In genomic region chr1:172343914-172344313, GRCm38 (mm10) we compare ENCODE assay signal across 19 mouse cellular contexts. TPM values are rescaled to one million over a fixed set of nuclear protein-coding genes. Genes with fewer than 3 reads are reported as not detected.
DNase-seq lines count a peak whose midpoint lies in the region; ATAC-seq and TF ChIP-seq lines count a peak whose summit lies in the region.
"Had no signal": no experiment of that assay in that cellular context is flagged by ENCODE, and none has a peak within 500 bp of the region (broad histone marks: within the 10 kb centered on the region; RNA-seq: fewer than 3 reads in every experiment).

No protein-coding gene starts in this region.

- H3K9me3 ChIP-seq in hindbrain, embryonic 13.5 days = no peaks in the 10 kb centered on the region
- H3K9me3 ChIP-seq in hindbrain, embryonic 11.5 days (ENCODE audit: control insufficient read depth, low read length) = no peaks in the 10 kb centered on the region
- H3K9me3 ChIP-seq in midbrain, embryonic 10.5 days (replicated peaks) = no peaks in the 10 kb centered on the region
- no peaks in the 10 kb centered on the region for H3K9me3 ChIP-seq in midbrain, embryonic 11.5 days (ENCODE audit: control insufficient read depth, low read length)
- H3K9me3 ChIP-seq in forebrain, embryonic 16.5 days (ENCODE audit: control insufficient read depth, low read length) = no peaks in the 10 kb centered on the region
- no peaks in the 10 kb centered on the region for H3K9me3 ChIP-seq in midbrain, postnatal 0 days (ENCODE audit: low read length)
- H3K9me3 ChIP-seq: embryonic facial prominence, embryonic 13.5 days had no signal

- no peak overlapping the region for H3K9ac ChIP-seq in hindbrain, embryonic 13.5 days
- H3K9ac ChIP-seq in hindbrain, embryonic 11.5 days (ENCODE audit: low read depth, low read length) = no peak overlapping the region
- no peak overlapping the region for H3K9ac ChIP-seq in midbrain, embryonic 11.5 days (ENCODE audit: low read length)
- no peak overlapping the region for H3K9ac ChIP-seq in forebrain, embryonic 16.5 days (replicated peaks; ENCODE audit: low read depth, low read length)
- no peak overlapping the region for H3K9ac ChIP-seq in midbrain, postnatal 0 days (replicated peaks; ENCODE audit: low read length, poor library complexity, severe bottlenecking)
- H3K9ac ChIP-seq: embryonic facial prominence, embryonic 13.5 days had no signal

- H3K4me3 ChIP-seq in hindbrain, embryonic 13.5 days = no peak overlapping the region
- no peak overlapping the region for H3K4me3 ChIP-seq in hindbrain, embryonic 11.5 days (ENCODE audit: low read depth, low read length)
- no peak overlapping the region for H3K4me3 ChIP-seq in midbrain, embryonic 10.5 days
- no peak overlapping the region for H3K4me3 ChIP-seq in midbrain, embryonic 11.5 days (ENCODE audit: low read depth, low read length)
- no peak overlapping the region for H3K4me3 ChIP-seq in forebrain, embryonic 16.5 days (replicated peaks; ENCODE audit: low read length)
- no peak overlapping the region for H3K4me3 ChIP-seq in midbrain, postnatal 0 days (ENCODE audit: low read depth, low read length)
- H3K4me3 ChIP-seq: embryonic facial prominence, embryonic 13.5 days; gastrocnemius, adult 2 months had no signal

- H3K36me3 ChIP-seq in hindbrain, embryonic 13.5 days = no peaks in the 10 kb centered on the region
- no peaks in the 10 kb centered on the region for H3K36me3 ChIP-seq in hindbrain, embryonic 11.5 days (ENCODE audit: control insufficient read depth, insufficient read depth, low read length)
- H3K36me3 ChIP-seq in midbrain, embryonic 10.5 days = no peaks in the 10 kb centered on the region
- H3K36me3 ChIP-seq in midbrain, embryonic 11.5 days (ENCODE audit: control insufficient read depth, insufficient read depth, low read length) = no peaks in the 10 kb centered on the region
- no peaks in the 10 kb centered on the region for H3K36me3 ChIP-seq in forebrain, embryonic 16.5 days (ENCODE audit: control insufficient read depth, insufficient read depth)
- H3K36me3 ChIP-seq in midbrain, postnatal 0 days (ENCODE audit: insufficient read depth, low read length) = no peaks in the 10 kb centered on the region
- H3K36me3 ChIP-seq: embryonic facial prominence, embryonic 13.5 days had no signal

- peak overlapping the region; percentile 58 for H3K4me2 ChIP-seq in hindbrain, embryonic 13.5 days
- H3K4me2 ChIP-seq in hindbrain, embryonic 11.5 days (replicated peaks; ENCODE audit: low read depth, low read length) = no peak overlapping the region
- no peak overlapping the region for H3K4me2 ChIP-seq in midbrain, embryonic 11.5 days
- H3K4me2 ChIP-seq in forebrain, embryonic 16.5 days (ENCODE audit: low read length) = no peak overlapping the region
- no peak overlapping the region; the same call in 1 of the 2 replicates for H3K4me2 ChIP-seq in midbrain, postnatal 0 days (ENCODE audit: low read depth, low read length, poor library complexity, severe bottlenecking)
- H3K4me2 ChIP-seq: embryonic facial prominence, embryonic 13.5 days had no signal

- 54% methylated on average over 3 of the region's 3 CpGs for WGBS in hindbrain, embryonic 13.5 days
- 59% methylated on average over 3 of the region's 3 CpGs for WGBS in hindbrain, embryonic 11.5 days
- WGBS in midbrain, embryonic 10.5 days = 52% methylated on average over 3 of the region's 3 CpGs
- 67% methylated on average over 3 of the region's 3 CpGs for WGBS in midbrain, embryonic 11.5 days
- 34% methylated on average over 3 of the region's 3 CpGs for WGBS in forebrain, embryonic 16.5 days
- 52% methylated on average over 3 of the region's 3 CpGs for WGBS in midbrain, postnatal 0 days

- peaks cover 19% of the 10 kb centered on the region; the same call in 1 of the 2 replicates for H3K27me3 ChIP-seq in hindbrain, embryonic 13.5 days
- H3K27me3 ChIP-seq in hindbrain, embryonic 11.5 days (ENCODE audit: control insufficient read depth, insufficient read depth, low read length) = peaks cover 4% of the 10 kb centered on the region; the same call in 1 of the 2 replicates
- H3K27me3 ChIP-seq in midbrain, embryonic 10.5 days (ENCODE audit: low read depth, poor library complexity, severe bottlenecking) = peaks cover 58% of the 10 kb centered on the region
- H3K27me3 ChIP-seq in midbrain, embryonic 11.5 days (ENCODE audit: control insufficient read depth, insufficient read depth, low read length) = peaks cover 6% of the 10 kb centered on the region
- H3K27me3 ChIP-seq in forebrain, embryonic 16.5 days (replicated peaks; ENCODE audit: control insufficient read depth, insufficient read depth, low read length) = no peaks in the 10 kb centered on the region
- H3K27me3 ChIP-seq in midbrain, postnatal 0 days (ENCODE audit: insufficient read depth, low read length) = peaks cover 5% of the 10 kb centered on the region; the same call in 1 of the 2 replicates

- no peak for ATAC-seq in hindbrain, embryonic 13.5 days (ENCODE audit: low FRiP score)
- no peak for ATAC-seq in hindbrain, embryonic 11.5 days (ENCODE audit: low FRiP score)
- no peak for ATAC-seq in midbrain, embryonic 11.5 days (ENCODE audit: low FRiP score)
- ATAC-seq in forebrain, embryonic 16.5 days = no peak
- 0 out of 2 replicates have a peak, but pooled peaks have one; percentile 24 for ATAC-seq in midbrain, postnatal 0 days (ENCODE audit: low FRiP score)

- H3K27ac ChIP-seq in hindbrain, embryonic 13.5 days = peak overlapping the region; percentile 55
- no peak overlapping the region for H3K27ac ChIP-seq in hindbrain, embryonic 11.5 days (ENCODE audit: low read depth, low read length)
- peak overlapping the region; percentile 69 for H3K27ac ChIP-seq in midbrain, embryonic 10.5 days (replicated peaks)
- no peak overlapping the region for H3K27ac ChIP-seq in midbrain, embryonic 11.5 days (ENCODE audit: low read depth, low read length)
- H3K27ac ChIP-seq in forebrain, embryonic 16.5 days (ENCODE audit: low read length) = peak overlapping the region; percentile 58; the same call in 1 of the 2 replicates
- peak overlapping the region; percentile 52 for H3K27ac ChIP-seq in midbrain, postnatal 0 days (ENCODE audit: low read depth, low read length)
- H3K27ac ChIP-seq: embryonic facial prominence, embryonic 13.5 days; gastrocnemius, adult 2 months had no signal

- H3K4me1 ChIP-seq in hindbrain, embryonic 13.5 days (replicated peaks) = peaks cover 32% of the 10 kb centered on the region
- H3K4me1 ChIP-seq in hindbrain, embryonic 11.5 days (replicated peaks; ENCODE audit: control insufficient read depth, insufficient read depth, low read length) = peaks cover 4% of the 10 kb centered on the region; the same call in 1 of the 2 replicates
- H3K4me1 ChIP-seq in midbrain, embryonic 10.5 days = peaks cover 53% of the 10 kb centered on the region
- peaks cover 9% of the 10 kb centered on the region for H3K4me1 ChIP-seq in midbrain, embryonic 11.5 days (ENCODE audit: control insufficient read depth, insufficient read depth, low read length)
- peaks cover 5% of the 10 kb centered on the region for H3K4me1 ChIP-seq in forebrain, embryonic 16.5 days (replicated peaks; ENCODE audit: control insufficient read depth, insufficient read depth, low read length)
- H3K4me1 ChIP-seq in midbrain, postnatal 0 days (ENCODE audit: insufficient read depth, low read length) = no peaks in the 10 kb centered on the region

- TF ChIP-seq CTCF in midbrain, postnatal 0 days (IDR thresholded peaks at IDR 0.05) = no peak

- no peak for DNase-seq in hindbrain, embryonic 11.5 days (ENCODE audit: low spot score)
- no peak for DNase-seq in midbrain, embryonic 10.5 days (ENCODE audit: low spot score)
- DNase-seq in midbrain, embryonic 11.5 days (ENCODE audit: low spot score, missing footprints) = no peak
- peak; percentile 45 for DNase-seq in midbrain, postnatal 0 days (ENCODE audit: low spot score)
- no peak for DNase-seq in T-cell, adult 2 months (ENCODE audit: low spot score)
- DNase-seq: gastrocnemius, adult 2 months; heart, adult 18-20 months; liver; lung, adult 18-20 months; lung, postnatal 4 days; right cerebral cortex, postnatal 14 days had no signal

RNA-seq across cellular contexts. Expression of gene Kcnj10, which starts 2.9 kb away (rescaled TPM):
- polyA plus RNA-seq in hindbrain, embryonic 13.5 days (2015; fragmentation: Nextera tagmentation; extraction: Ambion mirVana) = 1.6 and 1.7 TPM in 2 replicates
- polyA plus RNA-seq in hindbrain, embryonic 11.5 days (2014; fragmentation: Nextera tagmentation; extraction: Ambion mirVana) = 0.73 TPM in 2 replicates
- 0.46 and 0.75 TPM in 2 replicates for polyA plus RNA-seq in midbrain, embryonic 10.5 days (2016; fragmentation: Nextera tagmentation; extraction: Ambion mirVana)
- polyA plus RNA-seq in midbrain, embryonic 11.5 days (2014; fragmentation: Nextera tagmentation; extraction: Ambion mirVana) = 0.75 TPM in 2 replicates
- 2.1 and 2.2 TPM in 2 replicates for polyA plus RNA-seq in forebrain, embryonic 16.5 days (2015; fragmentation: Nextera tagmentation; extraction: Ambion mirVana)
- total RNA-seq in midbrain, postnatal 0 days (2014; rRNA removed) = 6.1 and 6.6 TPM in 2 replicates
- 3.6 and 3.9 TPM in 2 replicates for polyA plus RNA-seq in midbrain, postnatal 0 days (2015; fragmentation: Nextera tagmentation; extraction: Ambion mirVana)
- total RNA-seq: monocyte, adult 5-6 weeks; neutrophil, adult 5-6 weeks had no signal
- polyA plus RNA-seq: C2C12 had no signal

RNA-seq across cellular contexts. Expression of gene Kcnj9, which starts 14.8 kb away (rescaled TPM):
- 2.2 and 2.5 TPM in 2 replicates for polyA plus RNA-seq in hindbrain, embryonic 13.5 days (2015; fragmentation: Nextera tagmentation; extraction: Ambion mirVana)
- polyA plus RNA-seq in hindbrain, embryonic 11.5 days (2014; fragmentation: Nextera tagmentation; extraction: Ambion mirVana) = 0.17 and 0.46 TPM in 2 replicates
- polyA plus RNA-seq in midbrain, embryonic 10.5 days (2016; fragmentation: Nextera tagmentation; extraction: Ambion mirVana) = 0.23 and 0.61 TPM in 2 replicates
- polyA plus RNA-seq in midbrain, embryonic 11.5 days (2014; fragmentation: Nextera tagmentation; extraction: Ambion mirVana) = 0.37 and 0.43 TPM in 2 replicates
- polyA plus RNA-seq in forebrain, embryonic 16.5 days (2015; fragmentation: Nextera tagmentation; extraction: Ambion mirVana) = 2.6 and 4.2 TPM in 2 replicates
- total RNA-seq in midbrain, postnatal 0 days (2014; rRNA removed) = 13.9 and 14.1 TPM in 2 replicates
- polyA plus RNA-seq in midbrain, postnatal 0 days (2015; fragmentation: Nextera tagmentation; extraction: Ambion mirVana) = 5.8 and 6.7 TPM in 2 replicates
- total RNA-seq: common myeloid progenitor, adult 5-6 weeks; gastrocnemius, adult 2 months; heart, adult 18-20 months; monocyte, adult 5-6 weeks; neutrophil, adult 5-6 weeks had no signal
- polyA plus RNA-seq: embryonic facial prominence, embryonic 13.5 days; heart, embryonic 16.5 days had no signal

RNA-seq across cellular contexts. Expression of gene Pigm, which starts 32.4 kb away (rescaled TPM):
- 4.7 and 4.9 TPM in 2 replicates for polyA plus RNA-seq in hindbrain, embryonic 13.5 days (2015; fragmentation: Nextera tagmentation; extraction: Ambion mirVana)
- 11.0 and 11.8 TPM in 2 replicates for polyA plus RNA-seq in hindbrain, embryonic 11.5 days (2014; fragmentation: Nextera tagmentation; extraction: Ambion mirVana)
- 9.3 and 9.9 TPM in 2 replicates for polyA plus RNA-seq in midbrain, embryonic 10.5 days (2016; fragmentation: Nextera tagmentation; extraction: Ambion mirVana)
- polyA plus RNA-seq in midbrain, embryonic 11.5 days (2014; fragmentation: Nextera tagmentation; extraction: Ambion mirVana) = 11.0 and 12.2 TPM in 2 replicates
- 4.5 and 4.7 TPM in 2 replicates for polyA plus RNA-seq in forebrain, embryonic 16.5 days (2015; fragmentation: Nextera tagmentation; extraction: Ambion mirVana)
- total RNA-seq in midbrain, postnatal 0 days (2014; rRNA removed) = 11.5 and 16.4 TPM in 2 replicates
- 2.2 and 2.6 TPM in 2 replicates for polyA plus RNA-seq in midbrain, postnatal 0 days (2015; fragmentation: Nextera tagmentation; extraction: Ambion mirVana)

RNA-seq across cellular contexts. Expression of gene Atp1a2, which starts 46.0 kb away (rescaled TPM):
- 41.5 and 42.3 TPM in 2 replicates for polyA plus RNA-seq in hindbrain, embryonic 13.5 days (2015; fragmentation: Nextera tagmentation; extraction: Ambion mirVana)
- polyA plus RNA-seq in hindbrain, embryonic 11.5 days (2014; fragmentation: Nextera tagmentation; extraction: Ambion mirVana) = 1.9 and 2.6 TPM in 2 replicates
- polyA plus RNA-seq in midbrain, embryonic 10.5 days (2016; fragmentation: Nextera tagmentation; extraction: Ambion mirVana) = 3.0 and 4.3 TPM in 2 replicates
- polyA plus RNA-seq in midbrain, embryonic 11.5 days (2014; fragmentation: Nextera tagmentation; extraction: Ambion mirVana) = 1.4 and 1.9 TPM in 2 replicates
- polyA plus RNA-seq in forebrain, embryonic 16.5 days (2015; fragmentation: Nextera tagmentation; extraction: Ambion mirVana) = 42.4 and 47.1 TPM in 2 replicates
- 398 and 409 TPM in 2 replicates for total RNA-seq in midbrain, postnatal 0 days (2014; rRNA removed)
- polyA plus RNA-seq in midbrain, postnatal 0 days (2015; fragmentation: Nextera tagmentation; extraction: Ambion mirVana) = 94.4 and 100 TPM in 2 replicates
- total RNA-seq: common myeloid progenitor, adult 5-6 weeks; monocyte, adult 5-6 weeks; neutrophil, adult 5-6 weeks had no signal

Comparison
In these comparisons a context has a peak if more than half of its experiments do, and no peak if none do; other contexts are left out.
1. H3K27ac ChIP-seq: peak in hindbrain, embryonic 13.5 days (single experiment), midbrain, embryonic 10.5 days (single experiment), forebrain, embryonic 16.5 days (single experiment) and midbrain, postnatal 0 days (single experiment); none in hindbrain, embryonic 11.5 days (single experiment) and midbrain, embryonic 11.5 days (single experiment).